Mouse (Mus musculus): ENCODE data around the gene Abcb6. TPM values are rescaled to one million over a fixed set of nuclear protein-coding genes. Genes with fewer than 3 reads are reported as not detected.

Abcb6 gene
- polyA plus RNA-seq, 1 experiment from 2014 or later = 9.4 TPM

DNA sequence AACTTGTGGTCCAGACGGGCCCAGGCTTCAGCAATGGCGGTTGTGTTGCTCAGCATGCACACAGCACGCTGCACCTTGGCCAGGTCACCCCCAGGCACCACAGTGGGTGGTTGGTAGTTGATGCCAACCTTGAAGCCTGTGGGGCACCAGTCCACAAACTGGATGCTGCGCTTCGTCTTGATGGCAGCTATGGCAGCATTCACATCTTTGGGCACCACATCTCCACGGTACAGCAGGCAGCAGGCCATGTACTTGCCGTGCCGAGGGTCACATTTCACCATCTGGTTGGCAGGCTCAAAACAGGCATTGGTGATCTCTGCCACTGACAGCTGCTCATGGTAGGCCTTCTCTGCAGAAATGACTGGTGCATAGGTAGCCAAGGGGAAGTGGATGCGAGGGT lies 35.6 kb upstream of the Abcb6 start:
- Histone ChIP-seq H3K4me1 (ENCODE audit: insufficient read depth, low read depth, low read length) (peaks cover 12% of the 10 kb centered on the region), H3K9ac (replicated peaks; ENCODE audit: low read depth) (no peak overlapping the region), H3K36me3 (ENCODE audit: insufficient read depth, low read length) (peaks cover 10% of the 10 kb centered on the region; the same call in 1 of the 2 replicates), H3K9me3 (ENCODE audit: low read length) (no peaks in the 10 kb centered on the region), H3K4me2 (replicated peaks; ENCODE audit: low read depth, low read length) (no peak overlapping the region), H3K4me3 (ENCODE audit: low read depth, low read length) (no peak overlapping the region), H3K27me3 (replicated peaks; ENCODE audit: insufficient read depth, low read length) (peaks cover 3% of the 10 kb centered on the region; the same call in 1 of the 2 replicates), H3K27ac (ENCODE audit: low read length) (no peak overlapping the region)
- 91% methylated on average over 9 of the region's 9 CpGs for WGBS
- ATAC-seq (no peak), DNase-seq (ENCODE audit: low spot score) (no peak)
- TF ChIP-seq EP300 (IDR thresholded peaks at IDR 0.05) (no peak), CTCF (IDR thresholded peaks at IDR 0.05) (no peak)

DNA sequence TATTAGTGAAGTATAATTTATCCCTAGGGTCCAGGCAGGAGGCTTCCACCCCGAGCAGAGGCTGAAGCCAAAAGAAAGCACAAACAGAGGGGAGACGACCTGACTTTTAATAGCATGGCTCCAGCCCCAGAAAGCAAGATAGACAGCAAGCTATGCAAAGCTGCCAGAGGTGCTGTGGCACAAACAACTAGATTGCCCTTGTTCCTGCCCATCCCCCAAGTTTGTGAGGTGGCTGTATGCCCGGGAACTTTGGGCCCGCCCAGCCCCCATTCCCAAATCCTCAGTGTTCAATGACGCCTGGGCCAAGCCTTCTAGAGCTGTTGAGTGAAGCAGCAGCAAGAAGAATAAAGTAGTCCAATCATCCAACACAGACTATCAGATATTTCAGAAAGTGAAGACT lies 34.7 kb upstream of the Abcb6 start:
- 56% methylated on average over 5 of the region's 5 CpGs for WGBS
- H3K4me1 ChIP-seq (ENCODE audit: insufficient read depth, low read depth, low read length) = peaks cover 13% of the 10 kb centered on the region
- no peak overlapping the region for H3K9ac ChIP-seq (replicated peaks; ENCODE audit: low read depth)
- H3K4me3 ChIP-seq (ENCODE audit: low read depth, low read length) = no peak overlapping the region
- H3K9me3 ChIP-seq (ENCODE audit: low read length) = no peaks in the 10 kb centered on the region
- peaks cover 10% of the 10 kb centered on the region; the same call in 1 of the 2 replicates for H3K36me3 ChIP-seq (ENCODE audit: insufficient read depth, low read length)
- ATAC-seq (no peak), DNase-seq (ENCODE audit: low spot score) (no peak)
- H3K27ac ChIP-seq (ENCODE audit: low read length) = no peak overlapping the region
- TF ChIP-seq EP300 (IDR thresholded peaks at IDR 0.05) = no peak
- H3K4me2 ChIP-seq (replicated peaks; ENCODE audit: low read depth, low read length) = no peak overlapping the region
- H3K27me3 ChIP-seq (replicated peaks; ENCODE audit: insufficient read depth, low read length) = peaks cover 3% of the 10 kb centered on the region; the same call in 1 of the 2 replicates

DNA sequence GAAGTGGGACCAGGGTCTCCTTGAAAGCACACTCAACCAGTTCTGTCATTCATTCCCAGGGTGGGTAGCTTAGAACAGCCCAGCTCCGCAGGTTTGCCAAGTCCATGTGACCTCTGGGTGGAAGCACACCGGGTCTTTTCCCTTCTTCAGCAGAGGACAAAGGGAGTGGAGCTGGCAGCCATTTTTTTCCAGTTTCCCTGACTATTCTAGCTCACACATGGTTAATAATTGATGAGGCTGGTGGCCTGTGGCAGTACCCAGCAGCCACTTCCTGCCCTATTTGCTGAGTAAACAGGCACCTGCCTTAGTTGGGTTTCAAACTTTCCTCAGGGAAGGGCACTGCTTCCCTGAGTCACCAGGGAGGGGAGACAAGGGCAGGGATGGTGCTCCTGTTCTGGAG lies 34.2 kb upstream of the Abcb6 start:
- 37% methylated on average over 2 of the region's 2 CpGs for WGBS
- Histone ChIP-seq H3K4me1 (ENCODE audit: insufficient read depth, low read depth, low read length) (peaks cover 17% of the 10 kb centered on the region), H3K9me3 (ENCODE audit: low read length) (no peaks in the 10 kb centered on the region), H3K27me3 (replicated peaks; ENCODE audit: insufficient read depth, low read length) (peaks cover 3% of the 10 kb centered on the region; the same call in 1 of the 2 replicates), H3K4me2 (replicated peaks; ENCODE audit: low read depth, low read length) (no peak overlapping the region), H3K36me3 (ENCODE audit: insufficient read depth, low read length) (peaks cover 10% of the 10 kb centered on the region; the same call in 1 of the 2 replicates), H3K9ac (replicated peaks; ENCODE audit: low read depth) (no peak overlapping the region), H3K27ac (ENCODE audit: low read length) (no peak overlapping the region), H3K4me3 (ENCODE audit: low read depth, low read length) (no peak overlapping the region)
- ATAC-seq (no peak), DNase-seq (ENCODE audit: low spot score) (peak; percentile 41)
- TF ChIP-seq CTCF (IDR thresholded peaks at IDR 0.05) (no peak), EP300 (IDR thresholded peaks at IDR 0.05) (no peak)

DNA sequence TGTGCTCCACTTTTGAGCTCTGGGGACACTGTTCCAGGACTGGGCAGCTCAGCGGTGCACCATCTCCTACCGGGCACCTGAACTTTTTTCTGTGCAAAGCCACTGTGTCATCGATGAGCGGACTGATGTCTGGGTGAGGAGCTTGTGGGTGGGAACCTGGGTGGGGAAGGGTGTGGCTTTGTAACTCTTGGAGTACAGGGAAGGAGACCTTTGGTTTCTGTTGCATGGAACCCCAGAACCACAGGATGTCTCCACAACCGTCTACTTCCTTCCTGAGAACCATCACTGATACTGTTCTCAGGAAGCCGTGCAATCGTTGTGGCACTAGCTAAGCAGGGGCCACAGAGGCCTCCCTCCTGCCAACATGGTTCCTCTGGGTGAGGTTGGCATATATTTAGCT lies 32.9 kb upstream of the Abcb6 start:
- H3K27me3 ChIP-seq (replicated peaks; ENCODE audit: insufficient read depth, low read length) = no peaks in the 10 kb centered on the region
- no peak for TF ChIP-seq EP300 (IDR thresholded peaks at IDR 0.05)
- TF ChIP-seq CTCF (IDR thresholded peaks at IDR 0.05) = no peak
- WGBS = 75% methylated on average over 7 of the region's 7 CpGs
- H3K36me3 ChIP-seq (ENCODE audit: insufficient read depth, low read length) = peaks cover 10% of the 10 kb centered on the region; the same call in 1 of the 2 replicates
- no peak overlapping the region for H3K4me2 ChIP-seq (replicated peaks; ENCODE audit: low read depth, low read length)
- no peak overlapping the region for H3K27ac ChIP-seq (ENCODE audit: low read length)
- no peak overlapping the region for H3K9ac ChIP-seq (replicated peaks; ENCODE audit: low read depth)
- DNase-seq (ENCODE audit: low spot score) (peak; percentile 22), ATAC-seq (no peak)
- no peak overlapping the region for H3K4me3 ChIP-seq (ENCODE audit: low read depth, low read length)
- H3K9me3 ChIP-seq (ENCODE audit: low read length) = no peaks in the 10 kb centered on the region
- peaks cover 20% of the 10 kb centered on the region; the same call in 1 of the 2 replicates for H3K4me1 ChIP-seq (ENCODE audit: insufficient read depth, low read depth, low read length)

DNA sequence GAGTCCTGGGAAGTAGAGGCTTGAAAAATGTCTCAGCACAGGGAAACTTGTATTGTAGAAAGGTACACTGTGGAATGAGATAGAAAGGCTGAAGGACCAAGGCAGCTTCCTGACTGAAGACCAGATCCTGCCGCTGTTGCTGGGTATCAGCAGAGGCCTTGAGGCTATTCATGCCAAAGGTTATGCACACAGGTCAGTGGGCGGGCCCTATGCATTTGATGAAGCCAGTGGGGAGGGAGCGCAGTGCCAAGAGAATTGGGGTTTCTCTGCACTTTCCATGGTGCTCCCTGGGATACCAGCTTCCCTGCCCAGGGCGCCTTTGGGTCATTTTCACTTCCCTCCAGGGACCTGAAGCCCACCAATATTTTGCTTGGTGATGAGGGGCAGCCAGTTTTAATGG lies 32.4 kb upstream of the Abcb6 start:
- TF ChIP-seq CTCF (IDR thresholded peaks at IDR 0.05) (no peak), EP300 (IDR thresholded peaks at IDR 0.05) (no peak)
- 71% methylated on average over 4 of the region's 4 CpGs for WGBS

GRCm38 (mm10) chr1:75211141-75211708 lies 31.0 kb upstream of the Abcb6 start:
- H3K4me1 ChIP-seq (ENCODE audit: insufficient read depth, low read depth, low read length) = peaks cover 20% of the 10 kb centered on the region; the same call in 1 of the 2 replicates
- H3K9me3 ChIP-seq (ENCODE audit: low read length) = no peaks in the 10 kb centered on the region
- no peaks in the 10 kb centered on the region for H3K27me3 ChIP-seq (replicated peaks; ENCODE audit: insufficient read depth, low read length)
- ATAC-seq = no peak
- H3K27ac ChIP-seq (ENCODE audit: low read length) = peak overlapping the region; percentile 70
- peak overlapping the region; percentile 87 for H3K4me2 ChIP-seq (replicated peaks; ENCODE audit: low read depth, low read length)
- 9% methylated on average over 17 of the region's 17 CpGs for WGBS
- H3K4me3 ChIP-seq (ENCODE audit: low read depth, low read length) = peak overlapping the region; percentile 93
- peaks cover 10% of the 10 kb centered on the region; the same call in 1 of the 2 replicates for H3K36me3 ChIP-seq (ENCODE audit: insufficient read depth, low read length)
- no peak for DNase-seq (ENCODE audit: low spot score)
- H3K9ac ChIP-seq (replicated peaks; ENCODE audit: low read depth) = peak overlapping the region; percentile 96
- TF ChIP-seq EP300 (IDR thresholded peaks at IDR 0.05) = no peak
- TF ChIP-seq CTCF (IDR thresholded peaks at IDR 0.05) = no peak

More for the DNA sequence above, 32.4 kb upstream of the Abcb6 start:
- no peak overlapping the region for H3K4me3 ChIP-seq (ENCODE audit: low read depth, low read length)
- peaks cover 20% of the 10 kb centered on the region; the same call in 1 of the 2 replicates for H3K4me1 ChIP-seq (ENCODE audit: insufficient read depth, low read depth, low read length)
- H3K9ac ChIP-seq (replicated peaks; ENCODE audit: low read depth) = no peak overlapping the region
- H3K4me2 ChIP-seq (replicated peaks; ENCODE audit: low read depth, low read length) = no peak overlapping the region
- DNase-seq (ENCODE audit: low spot score) (no peak), ATAC-seq (no peak)
- H3K27ac ChIP-seq (ENCODE audit: low read length) = no peak overlapping the region
- no peaks in the 10 kb centered on the region for H3K9me3 ChIP-seq (ENCODE audit: low read length)
- H3K36me3 ChIP-seq (ENCODE audit: insufficient read depth, low read length) = peaks cover 10% of the 10 kb centered on the region; the same call in 1 of the 2 replicates
- H3K27me3 ChIP-seq (replicated peaks; ENCODE audit: insufficient read depth, low read length) = no peaks in the 10 kb centered on the region
